Mouse (Mus musculus): ENCODE results near the gene Defa2.
"Not testable (repeated sequence)": the region's sequence is repeated elsewhere in the genome, so short reads cannot be mapped to it uniquely, and the experiment has no call there.

The Defa2 gene

DNA sequence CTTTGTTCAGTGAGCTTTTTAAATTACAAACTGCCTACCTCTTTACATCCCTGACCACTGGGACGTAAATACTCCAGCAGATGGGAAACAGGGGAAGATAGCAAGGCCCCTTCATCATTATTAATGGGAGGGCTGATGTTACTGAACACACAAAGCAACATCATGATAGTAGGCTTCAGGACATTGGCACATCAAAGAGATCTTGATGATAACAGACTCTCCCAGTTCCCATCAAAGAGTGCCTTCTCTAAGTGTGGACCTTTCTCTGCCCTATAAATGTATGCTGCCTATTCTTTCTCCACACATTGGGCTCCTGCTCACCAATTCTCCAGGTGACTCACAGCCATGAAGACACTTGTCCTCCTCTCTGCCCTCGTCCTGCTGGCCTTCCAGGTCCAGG lies at the start of gene Defa2:
Defa2 (plus strand) TSS at position 301 of the 400 bp plus-strand sequence.
- H3K27me3 ChIP-seq (ENCODE audit: control insufficient read depth, insufficient read depth, low read length, poor library complexity, severe bottlenecking); DNase-seq (ENCODE audit: low read depth, low spot score); H3K36me3 ChIP-seq (ENCODE audit: control insufficient read depth, insufficient read depth, low read length, poor library complexity, severe bottlenecking): not testable (repeated sequence)

DNA sequence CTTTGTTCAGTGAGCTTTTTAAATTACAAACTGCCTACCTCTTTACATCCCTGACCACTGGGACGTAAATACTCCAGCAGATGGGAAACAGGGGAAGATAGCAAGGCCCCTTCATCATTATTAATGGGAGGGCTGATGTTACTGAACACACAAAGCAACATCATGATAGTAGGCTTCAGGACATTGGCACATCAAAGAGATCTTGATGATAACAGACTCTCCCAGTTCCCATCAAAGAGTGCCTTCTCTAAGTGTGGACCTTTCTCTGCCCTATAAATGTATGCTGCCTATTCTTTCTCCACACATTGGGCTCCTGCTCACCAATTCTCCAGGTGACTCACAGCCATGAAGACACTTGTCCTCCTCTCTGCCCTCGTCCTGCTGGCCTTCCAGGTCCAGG lies 13.2 kb downstream of the Defa2 start, which contains the start of gene Defa33:
Defa33 (plus strand) TSS at position 301 of the 400 bp plus-strand sequence.
- H3K27me3 ChIP-seq (ENCODE audit: control insufficient read depth, insufficient read depth, low read length, poor library complexity, severe bottlenecking); H3K36me3 ChIP-seq (ENCODE audit: control insufficient read depth, insufficient read depth, low read length, poor library complexity, severe bottlenecking); DNase-seq (ENCODE audit: low read depth, low spot score): not testable (repeated sequence)

DNA sequence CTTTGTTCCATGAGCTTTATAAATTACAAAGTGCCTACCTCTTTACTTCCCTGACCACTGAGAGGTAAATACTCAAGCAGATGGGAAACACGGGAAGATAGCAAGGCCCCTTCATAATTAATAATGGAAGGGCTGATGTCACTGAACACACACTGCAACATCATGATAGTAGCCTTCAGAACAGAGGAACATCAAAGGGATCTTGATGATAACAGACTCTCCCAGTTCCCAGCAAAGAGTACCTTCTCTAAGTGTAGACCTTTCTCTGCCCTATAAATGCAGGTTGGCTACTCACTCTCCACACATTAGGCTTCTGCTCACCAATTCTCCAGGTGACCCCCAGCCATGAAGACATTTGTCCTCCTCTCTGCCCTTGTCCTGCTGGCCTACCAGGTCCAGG lies 48.8 kb downstream of the Defa2 start, which contains the start of gene Defa36:
Defa36 (plus strand) TSS at position 301 of the 400 bp plus-strand sequence.
- H3K36me3 ChIP-seq (ENCODE audit: control insufficient read depth, insufficient read depth, low read length, poor library complexity, severe bottlenecking); H3K27me3 ChIP-seq (ENCODE audit: control insufficient read depth, insufficient read depth, low read length, poor library complexity, severe bottlenecking); DNase-seq (ENCODE audit: low read depth, low spot score): not testable (repeated sequence)
